Mouse (Mus musculus): ENCODE data around the gene Kctd17. TPM values are rescaled to one million over a fixed set of nuclear protein-coding genes. Genes with fewer than 3 reads are reported as not detected.

The Kctd17 gene
- polyA plus RNA-seq, 1 experiment from 2014 or later = 110 TPM

GRCm38 (mm10) chr15:78478073-78478472 lies 49.7 kb downstream of the Kctd17 start:
- Histone ChIP-seq H3K36me3 (ENCODE audit: control insufficient read depth, insufficient read depth, low read length) (no peaks in the 10 kb centered on the region), H3K9ac (ENCODE audit: low read length) (no peak overlapping the region), H3K4me2 (ENCODE audit: low read length) (no peak overlapping the region), H3K27me3 (replicated peaks; ENCODE audit: control insufficient read depth, insufficient read depth, low read length) (no peaks in the 10 kb centered on the region), H3K9me3 (replicated peaks; ENCODE audit: control insufficient read depth, low read length) (no peaks in the 10 kb centered on the region), H3K4me1 (ENCODE audit: control insufficient read depth, insufficient read depth, low read length) (no peaks in the 10 kb centered on the region), H3K27ac (ENCODE audit: low read depth, low read length) (no peak overlapping the region), H3K4me3 (ENCODE audit: low read depth, low read length) (no peak overlapping the region)
- DNase-seq (ENCODE audit: low spot score) (no peak), ATAC-seq (no peak)
- WGBS = 79% methylated on average over 4 of the region's 4 CpGs

GRCm38 (mm10) chr15:78479470-78479869 lies 51.1 kb downstream of the Kctd17 start:
- no peak overlapping the region for H3K4me2 ChIP-seq (ENCODE audit: low read length)
- no peaks in the 10 kb centered on the region for H3K9me3 ChIP-seq (replicated peaks; ENCODE audit: control insufficient read depth, low read length)
- H3K27me3 ChIP-seq (replicated peaks; ENCODE audit: control insufficient read depth, insufficient read depth, low read length) = no peaks in the 10 kb centered on the region
- no peak overlapping the region for H3K27ac ChIP-seq (ENCODE audit: low read depth, low read length)
- DNase-seq (ENCODE audit: low spot score) = no peak
- no peak for ATAC-seq
- H3K9ac ChIP-seq (ENCODE audit: low read length) = no peak overlapping the region
- no peak overlapping the region for H3K4me3 ChIP-seq (ENCODE audit: low read depth, low read length)
- H3K36me3 ChIP-seq (ENCODE audit: control insufficient read depth, insufficient read depth, low read length) = no peaks in the 10 kb centered on the region
- WGBS = 83% methylated on average over 5 of the region's 5 CpGs
- H3K4me1 ChIP-seq (ENCODE audit: control insufficient read depth, insufficient read depth, low read length) = no peaks in the 10 kb centered on the region

- H3K36me3 ChIP-seq (ENCODE audit: control insufficient read depth, insufficient read depth, low read length) = no peaks in the 10 kb centered on the region
- no peaks in the 10 kb centered on the region for H3K9me3 ChIP-seq (replicated peaks; ENCODE audit: control insufficient read depth, low read length)
- no peak for DNase-seq (ENCODE audit: low spot score)
- H3K9ac ChIP-seq (ENCODE audit: low read length) = no peak overlapping the region
- 80% methylated on average over 7 of the region's 7 CpGs for WGBS
- ATAC-seq = no peak
- H3K4me3 ChIP-seq (ENCODE audit: low read depth, low read length) = no peak overlapping the region
- no peak overlapping the region for H3K4me2 ChIP-seq (ENCODE audit: low read length)
- H3K27ac ChIP-seq (ENCODE audit: low read depth, low read length) = no peak overlapping the region
- no peaks in the 10 kb centered on the region for H3K27me3 ChIP-seq (replicated peaks; ENCODE audit: control insufficient read depth, insufficient read depth, low read length)
- no peaks in the 10 kb centered on the region for H3K4me1 ChIP-seq (ENCODE audit: control insufficient read depth, insufficient read depth, low read length)
Observed at GRCm38 (mm10) chr15:78480111-78480510, 51.7 kb downstream of the Kctd17 start.

GRCm38 (mm10) chr15:78480991-78481390 lies 52.6 kb downstream of the Kctd17 start:
- no peak overlapping the region for H3K4me3 ChIP-seq (ENCODE audit: low read depth, low read length)
- H3K9me3 ChIP-seq (replicated peaks; ENCODE audit: control insufficient read depth, low read length) = no peaks in the 10 kb centered on the region
- 85% methylated on average over 2 of the region's 2 CpGs for WGBS

GRCm38 (mm10) chr15:78481448-78482000 lies 53.2 kb downstream of the Kctd17 start:
- no peaks in the 10 kb centered on the region for H3K27me3 ChIP-seq (replicated peaks; ENCODE audit: control insufficient read depth, insufficient read depth, low read length)
- 50% methylated on average over 9 of the region's 9 CpGs for WGBS

More at GRCm38 (mm10) chr15:78480991-78481390, 52.6 kb downstream of the Kctd17 start:
- no peak for ATAC-seq
- no peaks in the 10 kb centered on the region for H3K36me3 ChIP-seq (ENCODE audit: control insufficient read depth, insufficient read depth, low read length)
- H3K27ac ChIP-seq (ENCODE audit: low read depth, low read length) = no peak overlapping the region
- H3K27me3 ChIP-seq (replicated peaks; ENCODE audit: control insufficient read depth, insufficient read depth, low read length) = no peaks in the 10 kb centered on the region
- no peak overlapping the region for H3K9ac ChIP-seq (ENCODE audit: low read length)
- H3K4me2 ChIP-seq (ENCODE audit: low read length) = no peak overlapping the region
- H3K4me1 ChIP-seq (ENCODE audit: control insufficient read depth, insufficient read depth, low read length) = no peaks in the 10 kb centered on the region
- DNase-seq (ENCODE audit: low spot score) = no peak

GRCm38 (mm10) chr15:78482518-78482917 lies 54.2 kb downstream of the Kctd17 start:
- no peak overlapping the region for H3K27ac ChIP-seq (ENCODE audit: low read depth, low read length)
- H3K4me1 ChIP-seq (ENCODE audit: control insufficient read depth, insufficient read depth, low read length) = no peaks in the 10 kb centered on the region
- H3K36me3 ChIP-seq (ENCODE audit: control insufficient read depth, insufficient read depth, low read length) = no peaks in the 10 kb centered on the region
- no peak overlapping the region for H3K4me3 ChIP-seq (ENCODE audit: low read depth, low read length)
- no peaks in the 10 kb centered on the region for H3K27me3 ChIP-seq (replicated peaks; ENCODE audit: control insufficient read depth, insufficient read depth, low read length)
- WGBS = 83% methylated on average over 3 of the region's 3 CpGs
- no peaks in the 10 kb centered on the region for H3K9me3 ChIP-seq (replicated peaks; ENCODE audit: control insufficient read depth, low read length)
- H3K4me2 ChIP-seq (ENCODE audit: low read length) = no peak overlapping the region
- no peak overlapping the region for H3K9ac ChIP-seq (ENCODE audit: low read length)
- DNase-seq (ENCODE audit: low spot score) (no peak), ATAC-seq (no peak)

More at GRCm38 (mm10) chr15:78481448-78482000, 53.2 kb downstream of the Kctd17 start:
- no peak overlapping the region for H3K27ac ChIP-seq (ENCODE audit: low read depth, low read length)
- DNase-seq (ENCODE audit: low spot score) = no peak
- H3K9ac ChIP-seq (ENCODE audit: low read length) = no peak overlapping the region
- H3K4me1 ChIP-seq (ENCODE audit: control insufficient read depth, insufficient read depth, low read length) = no peaks in the 10 kb centered on the region
- H3K36me3 ChIP-seq (ENCODE audit: control insufficient read depth, insufficient read depth, low read length) = no peaks in the 10 kb centered on the region
- no peak overlapping the region for H3K4me3 ChIP-seq (ENCODE audit: low read depth, low read length)
- no peak for ATAC-seq
- no peak overlapping the region for H3K4me2 ChIP-seq (ENCODE audit: low read length)
- H3K9me3 ChIP-seq (replicated peaks; ENCODE audit: control insufficient read depth, low read length) = no peaks in the 10 kb centered on the region

GRCm38 (mm10) chr15:78483311-78483710 lies 54.9 kb downstream of the Kctd17 start:
- DNase-seq (ENCODE audit: low spot score) (no peak), ATAC-seq (no peak)
- Histone ChIP-seq H3K27ac (ENCODE audit: low read depth, low read length) (no peak overlapping the region), H3K27me3 (replicated peaks; ENCODE audit: control insufficient read depth, insufficient read depth, low read length) (no peaks in the 10 kb centered on the region), H3K4me2 (ENCODE audit: low read length) (no peak overlapping the region), H3K4me1 (ENCODE audit: control insufficient read depth, insufficient read depth, low read length) (no peaks in the 10 kb centered on the region), H3K9me3 (replicated peaks; ENCODE audit: control insufficient read depth, low read length) (no peaks in the 10 kb centered on the region), H3K9ac (ENCODE audit: low read length) (no peak overlapping the region), H3K36me3 (ENCODE audit: control insufficient read depth, insufficient read depth, low read length) (no peaks in the 10 kb centered on the region), H3K4me3 (ENCODE audit: low read depth, low read length) (no peak overlapping the region)
- 81% methylated on average over 4 of the region's 4 CpGs for WGBS

- H3K36me3 ChIP-seq (ENCODE audit: control insufficient read depth, insufficient read depth, low read length) = no peaks in the 10 kb centered on the region
- H3K4me1 ChIP-seq (ENCODE audit: control insufficient read depth, insufficient read depth, low read length) = no peaks in the 10 kb centered on the region
- H3K4me3 ChIP-seq (ENCODE audit: low read depth, low read length) = no peak overlapping the region
- H3K27ac ChIP-seq (ENCODE audit: low read depth, low read length) = no peak overlapping the region
- H3K9ac ChIP-seq (ENCODE audit: low read length) = no peak overlapping the region
- DNase-seq (ENCODE audit: low spot score) (no peak), ATAC-seq (no peak)
- H3K9me3 ChIP-seq (replicated peaks; ENCODE audit: control insufficient read depth, low read length) = no peaks in the 10 kb centered on the region
- no peak overlapping the region for H3K4me2 ChIP-seq (ENCODE audit: low read length)
- 81% methylated on average over 1 of the region's 1 CpGs for WGBS
- no peaks in the 10 kb centered on the region for H3K27me3 ChIP-seq (replicated peaks; ENCODE audit: control insufficient read depth, insufficient read depth, low read length)
Observed at GRCm38 (mm10) chr15:78486564-78486963, 58.2 kb downstream of the Kctd17 start.

- no peak for ATAC-seq
- 60% methylated on average over 4 of the region's 4 CpGs for WGBS
Observed at GRCm38 (mm10) chr15:78487066-78487465, 58.7 kb downstream of the Kctd17 start.

More at GRCm38 (mm10) chr15:78487066-78487465, 58.7 kb downstream of the Kctd17 start:
- Histone ChIP-seq H3K36me3 (ENCODE audit: control insufficient read depth, insufficient read depth, low read length) (no peaks in the 10 kb centered on the region), H3K27ac (ENCODE audit: low read depth, low read length) (no peak overlapping the region), H3K4me1 (ENCODE audit: control insufficient read depth, insufficient read depth, low read length) (no peaks in the 10 kb centered on the region), H3K4me3 (ENCODE audit: low read depth, low read length) (no peak overlapping the region), H3K27me3 (replicated peaks; ENCODE audit: control insufficient read depth, insufficient read depth, low read length) (no peaks in the 10 kb centered on the region), H3K9ac (ENCODE audit: low read length) (no peak overlapping the region), H3K4me2 (ENCODE audit: low read length) (no peak overlapping the region), H3K9me3 (replicated peaks; ENCODE audit: control insufficient read depth, low read length) (no peaks in the 10 kb centered on the region)
- peak; percentile 21 for DNase-seq (ENCODE audit: low spot score)

Measured in forebrain, embryonic 14.5 days (tissue).